8 mouse cellular contexts compared by ENCODE assay signal in genomic region chr11:9481511-9481910, GRCm38 (mm10).
DNase-seq lines count a peak whose midpoint lies in the region; ATAC-seq lines count a peak whose summit lies in the region.

No protein-coding gene starts in this region.

- H3K27me3 ChIP-seq in hindbrain, embryonic 12.5 days = no peaks in the 10 kb centered on the region
- H3K27me3 ChIP-seq in midbrain, embryonic 12.5 days = no peaks in the 10 kb centered on the region
- H3K27me3 ChIP-seq in liver, embryonic 12.5 days (replicated peaks) = no peaks in the 10 kb centered on the region

- ATAC-seq in hindbrain, embryonic 12.5 days (ENCODE audit: low FRiP score) = peak; percentile 73
- peak; percentile 84 for ATAC-seq in midbrain, embryonic 12.5 days (ENCODE audit: low FRiP score, low read depth)
- no peak for ATAC-seq in liver, embryonic 12.5 days

- WGBS in hindbrain, embryonic 12.5 days = 25% methylated on average over 6 of the region's 6 CpGs
- 28% methylated on average over 6 of the region's 6 CpGs for WGBS in midbrain, embryonic 12.5 days
- WGBS in liver, embryonic 12.5 days (ENCODE audit: insufficient replicate concordance) = 18% methylated on average over 6 of the region's 6 CpGs

- peaks cover 4% of the 10 kb centered on the region; the same call in 1 of the 2 replicates for H3K9me3 ChIP-seq in hindbrain, embryonic 12.5 days (replicated peaks)
- H3K9me3 ChIP-seq in midbrain, embryonic 12.5 days = no peaks in the 10 kb centered on the region
- H3K9me3 ChIP-seq in liver, embryonic 12.5 days (replicated peaks) = no peaks in the 10 kb centered on the region

- no peak overlapping the region for H3K4me2 ChIP-seq in hindbrain, embryonic 12.5 days (replicated peaks)
- no peak overlapping the region for H3K4me2 ChIP-seq in midbrain, embryonic 12.5 days (replicated peaks)
- H3K4me2 ChIP-seq in liver, embryonic 12.5 days = no peak overlapping the region

- H3K9ac ChIP-seq in hindbrain, embryonic 12.5 days = no peak overlapping the region
- no peak overlapping the region for H3K9ac ChIP-seq in midbrain, embryonic 12.5 days (replicated peaks)
- H3K9ac ChIP-seq in liver, embryonic 12.5 days = no peak overlapping the region

- H3K4me1 ChIP-seq in hindbrain, embryonic 12.5 days = no peaks in the 10 kb centered on the region
- H3K4me1 ChIP-seq in midbrain, embryonic 12.5 days = no peaks in the 10 kb centered on the region
- H3K4me1 ChIP-seq in liver, embryonic 12.5 days = no peaks in the 10 kb centered on the region

- peak; percentile 5 for DNase-seq in urinary bladder, postnatal 14 days (ENCODE audit: low spot score)
- no peak for DNase-seq in urinary bladder, postnatal 10 days (ENCODE audit: low spot score)
- peak; percentile 68 for DNase-seq in embryo, embryonic 11 days
- peak; percentile 19 to 20 for DNase-seq in layer of hippocampus, postnatal 25 days (ENCODE audit: extremely low spot score in 1 of 2, low spot score in 1 of 2)
- DNase-seq in yolk sac, embryonic 10.5 days (ENCODE audit: low spot score) = no peak

- H3K27ac ChIP-seq in hindbrain, embryonic 12.5 days = no peak overlapping the region
- no peak overlapping the region for H3K27ac ChIP-seq in midbrain, embryonic 12.5 days (replicated peaks)
- H3K27ac ChIP-seq in liver, embryonic 12.5 days = no peak overlapping the region

- no peak overlapping the region for H3K4me3 ChIP-seq in hindbrain, embryonic 12.5 days
- no peak overlapping the region for H3K4me3 ChIP-seq in midbrain, embryonic 12.5 days
- no peak overlapping the region for H3K4me3 ChIP-seq in liver, embryonic 12.5 days

- no peaks in the 10 kb centered on the region for H3K36me3 ChIP-seq in hindbrain, embryonic 12.5 days
- no peaks in the 10 kb centered on the region for H3K36me3 ChIP-seq in midbrain, embryonic 12.5 days
- no peaks in the 10 kb centered on the region for H3K36me3 ChIP-seq in liver, embryonic 12.5 days

Comparison
In these comparisons a context has a peak if more than half of its experiments do, and no peak if none do; other contexts are left out.
1. DNase-seq: peak in urinary bladder, postnatal 14 days (single experiment), embryo, embryonic 11 days (single experiment) and layer of hippocampus, postnatal 25 days (2 of 2); none in urinary bladder, postnatal 10 days (single experiment) and yolk sac, embryonic 10.5 days (single experiment).